Mouse (Mus musculus) C2C12 (cell line): ENCODE data around the gene Stpg2. TPM values are rescaled to one million over a fixed set of nuclear protein-coding genes. Genes with fewer than 3 reads are reported as not detected.

Experiments used
- H3K27me3 ChIP-seq: one replicate; pipeline ENCODE4 v1.6.1; 2011; ENCODE audit not compliant: control insufficient read depth, insufficient read depth, insufficient read length
- H3K36me3 ChIP-seq: one replicate; pipeline ENCODE4 v1.6.1; 2011; ENCODE audit not compliant: control insufficient read depth, insufficient read depth
- H3K4me3 ChIP-seq: one replicate; pipeline ENCODE4 v1.5.1; 2011; ENCODE audit warnings: mild to moderate bottlenecking, control low read depth; ENCODE audit not compliant: poor library complexity, insufficient read depth, severe bottlenecking
- H3K79me2 ChIP-seq: one replicate; pipeline ENCODE4 v1.6.1; 2011; ENCODE audit not compliant: control insufficient read depth, insufficient read depth
- H3K79me3 ChIP-seq: one replicate; pipeline ENCODE4 v1.6.1; 2011; ENCODE audit warnings: low read depth, control low read depth
- H3ac ChIP-seq: one replicate; pipeline ENCODE3; 2011; ENCODE audit warnings: low read depth; ENCODE audit not compliant: control insufficient read depth, insufficient read length
- CEBPB ChIP-seq: IDR thresholded peaks from one replicate; pipeline ENCODE4 v1.6.1; 2011; ENCODE audit warnings: low read depth, mild to moderate bottlenecking, control low read depth, moderate library complexity
- CTCF ChIP-seq: IDR thresholded peaks from one replicate; pipeline ENCODE4 v1.5.1; 2011; ENCODE audit not compliant: control insufficient read depth, insufficient read depth, insufficient read length
- FOSL1 ChIP-seq: IDR thresholded peaks from one replicate; pipeline ENCODE4 v1.8.0; 2011; ENCODE audit warnings: mild to moderate bottlenecking, low read length; ENCODE audit not compliant: poor library complexity, insufficient read depth, severe bottlenecking
- MAX ChIP-seq: IDR thresholded peaks from one replicate; pipeline ENCODE4 v1.6.1; 2011; ENCODE audit warnings: mild to moderate bottlenecking, control low read depth
- MYOD1 ChIP-seq: IDR thresholded peaks from one replicate; pipeline ENCODE4 v1.6.1; 2011; ENCODE audit warnings: low read depth; ENCODE audit not compliant: control insufficient read depth, insufficient read length
- MYOG ChIP-seq: IDR thresholded peaks from one replicate; pipeline ENCODE4 v1.6.1; 2011; ENCODE audit not compliant: control insufficient read depth, insufficient read length; ENCODE audit errors: extremely low read depth
- USF1 ChIP-seq: IDR thresholded peaks from one replicate; pipeline ENCODE4 v1.6.1; 2011; ENCODE audit warnings: low read depth, mild to moderate bottlenecking, control low read depth, moderate library complexity
- polyA plus RNA-seq: library from polyadenylated mRNA; unstranded; fragments of >200 nt; fragmentation: generic; extraction: Trizol; gene quantifications from one replicate; pipeline ENCODE4 v1.2.1, GENCODE M21; 2012; ENCODE audit warnings: missing spikeins

Stpg2 gene
- polyA plus RNA-seq, 1 experiment, result not detected

GRCm38 (mm10) chr3:139728751-139729150 lies 523.3 kb downstream of the Stpg2 start:
- H3K36me3 ChIP-seq, result no peaks in the 10 kb centered on the region
- no peaks in the 10 kb centered on the region for H3K27me3 ChIP-seq
- TF ChIP-seq USF1, result no peak
- no peak for TF ChIP-seq CEBPB
- TF ChIP-seq MAX, result no peak
- TF ChIP-seq MYOD1, result no peak
- TF ChIP-seq FOSL1, result no peak
- TF ChIP-seq CTCF, result no peak
- TF ChIP-seq MYOG, result no peak
- no peaks in the 10 kb centered on the region for H3K79me3 ChIP-seq
- no peaks in the 10 kb centered on the region for H3K79me2 ChIP-seq
- no peak overlapping the region for H3ac ChIP-seq
- no peak overlapping the region for H3K4me3 ChIP-seq

GRCm38 (mm10) chr3:139729248-139729647 lies 523.8 kb downstream of the Stpg2 start:
- Histone ChIP-seq H3K4me3 (no peak overlapping the region), H3K79me3 (no peaks in the 10 kb centered on the region), H3ac (no peak overlapping the region), H3K79me2 (no peaks in the 10 kb centered on the region), H3K36me3 (no peaks in the 10 kb centered on the region), H3K27me3 (no peaks in the 10 kb centered on the region)
- TF ChIP-seq CTCF (no peak), FOSL1 (no peak), MAX (no peak), USF1 (no peak), MYOG (no peak), CEBPB (no peak), MYOD1 (no peak)

GRCm38 (mm10) chr3:139733156-139733555 lies 527.7 kb downstream of the Stpg2 start:
- H3K4me3 ChIP-seq, result no peak overlapping the region
- H3K79me3 ChIP-seq, result no peaks in the 10 kb centered on the region
- no peaks in the 10 kb centered on the region for H3K79me2 ChIP-seq
- no peak for TF ChIP-seq CEBPB
- TF ChIP-seq USF1, result no peak
- no peak for TF ChIP-seq FOSL1
- no peak for TF ChIP-seq MYOD1
- no peak for TF ChIP-seq MYOG
- TF ChIP-seq MAX, result no peak
- TF ChIP-seq CTCF, result no peak
- H3K36me3 ChIP-seq, result no peaks in the 10 kb centered on the region
- no peak overlapping the region for H3ac ChIP-seq
- no peaks in the 10 kb centered on the region for H3K27me3 ChIP-seq

- Histone ChIP-seq H3K79me3 (no peaks in the 10 kb centered on the region), H3K4me3 (no peak overlapping the region), H3K79me2 (no peaks in the 10 kb centered on the region), H3K27me3 (no peaks in the 10 kb centered on the region), H3K36me3 (no peaks in the 10 kb centered on the region), H3ac (no peak overlapping the region)
- TF ChIP-seq MAX (no peak), MYOG (no peak), CTCF (no peak), USF1 (no peak), MYOD1 (no peak), FOSL1 (no peak), CEBPB (no peak)
Measured at GRCm38 (mm10) chr3:139739388-139739787, 533.9 kb downstream of the Stpg2 start.

Other genes with a start within 250 kb of the Stpg2 start
- gene Rap1gds1, start 130.5 kb upstream of the Stpg2 start, polyA plus RNA-seq, result 29.1 TPM